Mouse (Mus musculus): ENCODE results near the gene Uri1. TPM values are rescaled to one million over a fixed set of nuclear protein-coding genes. Genes with fewer than 3 reads are reported as not detected.

Uri1 gene
- polyA plus RNA-seq, 1 experiment from 2014 or later, result 47.8 TPM

- H3K9ac ChIP-seq (replicated peaks), result no peak overlapping the region
- no peak overlapping the region for H3K4me3 ChIP-seq (replicated peaks)
- no peak for ATAC-seq (ENCODE audit: insufficient number of reproducible peaks, insufficient read depth, low FRiP score, low TSS enrichment, low read depth)
- H3K4me1 ChIP-seq (replicated peaks), result 0 out of 2 replicates have a peak, but pooled peaks cover 2% of the 10 kb centered on the region
- H3K27me3 ChIP-seq, result peaks cover 3% of the 10 kb centered on the region; the same call in 1 of the 2 replicates
- H3K4me2 ChIP-seq, result no peak overlapping the region
- 83% methylated on average over 17 of the region's 17 CpGs for WGBS
- no peak overlapping the region for H3K27ac ChIP-seq
- H3K9me3 ChIP-seq, result peaks cover 3% of the 10 kb centered on the region; the same call in 1 of the 2 replicates
- H3K36me3 ChIP-seq, result no peaks in the 10 kb centered on the region
These were observed 101.5 kb downstream of the Uri1 start for GRCm38 (mm10) chr7:37921681-37922430.

GRCm38 (mm10) chr7:37918926-37919325 is 104.4 kb downstream of the Uri1 start:
- H3K36me3 ChIP-seq, result no peaks in the 10 kb centered on the region
- peaks cover 3% of the 10 kb centered on the region; the same call in 1 of the 2 replicates for H3K27me3 ChIP-seq
- H3K4me2 ChIP-seq, result no peak overlapping the region
- no peak for ATAC-seq (ENCODE audit: insufficient number of reproducible peaks, insufficient read depth, low FRiP score, low TSS enrichment, low read depth)
- WGBS, result 58% methylated on average over 10 of the region's 10 CpGs
- 0 out of 2 replicates have a peak, but pooled peaks cover 2% of the 10 kb centered on the region for H3K4me1 ChIP-seq (replicated peaks)
- H3K9me3 ChIP-seq, result peaks cover 3% of the 10 kb centered on the region; the same call in 1 of the 2 replicates
- no peak overlapping the region for H3K27ac ChIP-seq
- no peak overlapping the region for H3K9ac ChIP-seq (replicated peaks)
- no peak overlapping the region for H3K4me3 ChIP-seq (replicated peaks)

- Histone ChIP-seq H3K9ac (replicated peaks) (no peak overlapping the region), H3K4me3 (replicated peaks) (no peak overlapping the region), H3K27ac (no peak overlapping the region), H3K4me2 (no peak overlapping the region), H3K36me3 (no peaks in the 10 kb centered on the region), H3K9me3 (no peaks in the 10 kb centered on the region), H3K4me1 (replicated peaks) (peaks cover 4% of the 10 kb centered on the region), H3K27me3 (peaks cover 3% of the 10 kb centered on the region; the same call in 1 of the 2 replicates)
- ATAC-seq (ENCODE audit: insufficient number of reproducible peaks, insufficient read depth, low FRiP score, low TSS enrichment, low read depth), result no peak
- WGBS, result 69% methylated on average over 18 of the region's 18 CpGs
These were observed 106.5 kb downstream of the Uri1 start for GRCm38 (mm10) chr7:37916762-37917439.

- Histone ChIP-seq H3K9ac (replicated peaks) (no peak overlapping the region), H3K9me3 (no peaks in the 10 kb centered on the region), H3K27me3 (no peaks in the 10 kb centered on the region), H3K27ac (0 out of 2 replicates have a peak overlapping the region, but pooled peaks have one; percentile 23), H3K4me1 (replicated peaks) (peaks cover 18% of the 10 kb centered on the region), H3K4me2 (no peak overlapping the region), H3K36me3 (no peaks in the 10 kb centered on the region), H3K4me3 (replicated peaks) (no peak overlapping the region)
- ATAC-seq (ENCODE audit: insufficient number of reproducible peaks, insufficient read depth, low FRiP score, low TSS enrichment, low read depth), result peak; percentile 61
- WGBS, result 27% methylated on average over 3 of the region's 3 CpGs
These were observed 111.6 kb downstream of the Uri1 start for GRCm38 (mm10) chr7:37911802-37912122.

GRCm38 (mm10) chr7:37911114-37911801 is 112.1 kb downstream of the Uri1 start:
- Histone ChIP-seq H3K9ac (replicated peaks) (no peak overlapping the region), H3K27ac (0 out of 2 replicates have a peak overlapping the region, but pooled peaks have one; percentile 23), H3K4me3 (replicated peaks) (no peak overlapping the region), H3K4me2 (no peak overlapping the region), H3K27me3 (no peaks in the 10 kb centered on the region), H3K9me3 (no peaks in the 10 kb centered on the region), H3K4me1 (replicated peaks) (peaks cover 18% of the 10 kb centered on the region), H3K36me3 (no peaks in the 10 kb centered on the region)
- WGBS, result 35% methylated on average over 5 of the region's 5 CpGs
- peak; percentile 48; the same call in 1 of the 2 replicates for ATAC-seq (ENCODE audit: insufficient number of reproducible peaks, insufficient read depth, low FRiP score, low TSS enrichment, low read depth)

GRCm38 (mm10) chr7:37910161-37910560 is 113.2 kb downstream of the Uri1 start:
- Histone ChIP-seq H3K36me3 (no peaks in the 10 kb centered on the region), H3K4me1 (replicated peaks) (peaks cover 18% of the 10 kb centered on the region), H3K27me3 (no peaks in the 10 kb centered on the region), H3K4me2 (no peak overlapping the region), H3K9me3 (no peaks in the 10 kb centered on the region), H3K9ac (replicated peaks) (no peak overlapping the region), H3K4me3 (replicated peaks) (no peak overlapping the region), H3K27ac (no peak overlapping the region)
- ATAC-seq (ENCODE audit: insufficient number of reproducible peaks, insufficient read depth, low FRiP score, low TSS enrichment, low read depth), result no peak
- WGBS, result 84% methylated on average over 9 of the region's 9 CpGs

Other genes with a start within 250 kb of the Uri1 start
- gene Zfp536, start 249.9 kb downstream of the Uri1 start, polyA plus RNA-seq (2016; fragmentation: Nextera tagmentation; extraction: Ambion mirVana), result 6.2 and 8.1 TPM in 2 replicates
- gene Ccne1, start 84.0 kb upstream of the Uri1 start, polyA plus RNA-seq (2016; fragmentation: Nextera tagmentation; extraction: Ambion mirVana), result 84.6 and 85.6 TPM in 2 replicates
- gene 1600014C10Rik, start 159.7 kb upstream of the Uri1 start, polyA plus RNA-seq (2016; fragmentation: Nextera tagmentation; extraction: Ambion mirVana), result 15.1 and 15.6 TPM in 2 replicates
- gene Plekhf1, start 204.5 kb upstream of the Uri1 start, polyA plus RNA-seq (2016; fragmentation: Nextera tagmentation; extraction: Ambion mirVana), result 3.5 and 3.9 TPM in 2 replicates
- 77.0 and 77.1 TPM in 2 replicates for gene Pop4, start 247.9 kb upstream of the Uri1 start, polyA plus RNA-seq (2016; fragmentation: Nextera tagmentation; extraction: Ambion mirVana)